Mouse (Mus musculus): ENCODE data around the gene Bri3bp.

The Bri3bp gene

DNA sequence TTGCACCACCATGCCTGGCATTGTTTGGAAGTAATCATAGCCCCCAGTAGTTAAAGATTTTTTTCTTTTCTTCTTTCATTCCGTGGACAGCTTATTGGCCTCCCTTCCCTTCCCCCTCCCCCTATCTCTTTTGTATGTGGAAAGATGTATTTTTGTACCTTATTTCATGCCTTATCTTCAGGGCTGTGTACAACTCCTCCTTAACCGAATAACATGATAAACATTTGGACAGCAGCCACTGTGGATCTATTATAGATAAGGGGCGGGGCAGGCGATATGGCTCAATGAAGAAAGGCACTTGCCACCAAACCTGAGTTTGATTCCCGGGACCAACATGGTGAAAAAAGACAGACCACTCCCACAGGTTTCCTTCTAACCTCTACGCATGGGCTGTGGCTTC lies 16.2 kb downstream of the Bri3bp start:
- DNase-seq, result no peak

DNA sequence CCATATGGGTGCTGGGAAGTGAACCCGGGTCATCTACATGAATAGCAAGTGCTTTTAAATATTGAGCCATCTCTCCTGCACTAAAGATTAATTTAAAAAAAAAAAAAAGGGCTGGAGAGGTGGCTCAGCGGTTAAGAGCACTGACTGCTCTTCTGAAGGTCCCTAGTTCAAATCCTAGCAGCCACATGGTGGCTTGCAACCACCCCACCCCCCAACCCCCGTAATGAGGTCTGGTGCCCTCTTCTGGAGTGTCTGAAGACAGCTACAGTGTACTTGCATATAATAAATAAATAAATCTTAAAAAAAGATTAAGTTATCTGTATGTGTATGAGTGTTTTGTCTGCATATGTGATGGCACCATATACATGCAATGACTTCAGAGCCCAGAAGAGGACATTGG lies 19.2 kb downstream of the Bri3bp start:
- no peak for DNase-seq

DNA sequence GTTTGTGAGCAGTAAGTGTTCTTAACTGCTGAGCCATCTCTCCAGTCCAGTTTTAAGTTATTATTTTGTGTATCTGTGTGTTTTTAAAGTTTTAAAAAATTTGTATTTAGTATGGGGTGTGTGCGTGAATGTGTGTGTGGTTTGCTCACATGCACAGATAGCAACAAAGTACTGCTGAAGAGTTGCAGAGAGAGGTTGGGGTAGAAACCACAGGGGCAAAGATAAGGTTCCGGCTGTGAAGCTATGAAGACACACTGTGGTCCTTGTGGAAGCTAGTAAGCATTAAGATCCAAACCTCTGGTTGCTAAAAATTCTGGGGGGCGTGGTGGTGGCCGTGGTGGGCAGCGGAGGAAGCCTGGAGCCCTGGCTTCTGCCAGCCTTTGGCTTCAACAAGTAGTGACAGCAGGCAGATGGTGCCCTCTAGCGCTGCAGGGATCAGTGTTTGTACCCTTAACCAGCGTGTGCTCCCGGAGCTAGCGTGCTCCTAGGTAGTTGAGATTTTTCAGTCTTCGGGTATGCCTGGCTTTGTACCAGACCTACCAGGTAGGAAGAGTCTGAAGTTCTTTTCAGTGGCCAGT lies 20.6 kb downstream of the Bri3bp start:
- peak; percentile 51 for DNase-seq

DNA sequence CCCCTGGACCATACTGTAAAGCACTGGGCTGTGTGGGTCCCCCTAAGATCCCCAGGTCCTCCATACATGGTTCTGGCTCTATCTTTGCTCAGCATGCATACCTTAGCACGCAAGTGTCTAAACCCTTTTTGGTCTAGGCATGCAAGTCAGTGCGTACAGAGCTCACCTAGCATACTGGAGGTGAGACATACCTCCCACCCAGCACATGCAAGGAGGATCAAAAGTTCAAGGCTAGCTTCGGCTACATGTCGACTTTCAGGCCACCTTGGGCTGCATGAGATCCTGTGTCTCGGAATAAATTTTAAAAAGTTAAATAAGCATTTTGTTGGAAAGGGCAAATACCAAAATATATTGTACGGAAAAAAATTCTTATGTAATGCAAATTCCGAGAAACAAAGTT lies 23.8 kb downstream of the Bri3bp start:
- no peak for DNase-seq

DNA sequence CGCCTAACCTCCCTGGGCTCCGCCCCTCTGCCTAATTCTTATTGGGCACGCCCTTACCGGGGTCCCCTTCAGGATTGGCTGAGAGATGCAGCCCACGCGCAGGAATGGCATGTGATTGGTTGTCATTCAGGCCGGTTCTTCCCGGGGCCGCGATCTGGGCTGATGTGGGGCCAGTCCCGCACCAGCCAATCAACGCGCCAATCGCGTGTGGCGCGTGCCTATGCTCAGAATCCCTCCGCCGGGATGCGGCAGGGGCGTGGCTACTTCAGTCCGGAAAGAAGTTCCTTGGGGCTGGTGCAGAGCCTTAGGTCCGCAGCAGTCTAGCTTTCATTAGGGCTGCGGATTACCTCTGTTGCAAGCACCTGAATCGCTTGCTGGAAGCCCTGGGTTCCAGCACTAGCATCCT lies 24.3 kb downstream of the Bri3bp start:
- DNase-seq, result peak; percentile 94

DNA sequence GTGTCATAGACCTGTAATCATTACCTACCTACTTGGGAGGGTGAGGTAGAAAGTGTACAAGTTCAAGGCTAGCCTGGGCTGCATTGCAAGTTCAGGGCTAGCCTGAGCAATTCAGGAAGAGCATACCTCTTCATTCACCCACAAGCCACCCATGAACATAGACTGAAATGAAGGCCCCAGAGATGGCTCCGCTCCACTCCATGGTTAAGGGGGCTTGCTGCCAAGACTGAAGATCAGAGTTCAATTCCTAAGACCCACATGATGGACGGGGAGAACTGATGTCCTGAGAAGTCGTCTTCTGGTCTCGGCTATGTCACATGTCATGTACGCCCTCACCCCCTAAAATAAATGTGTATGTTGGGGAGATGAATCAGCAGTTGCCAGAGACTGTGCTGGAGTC lies 25.1 kb downstream of the Bri3bp start:
- DNase-seq, result no peak

DNA sequence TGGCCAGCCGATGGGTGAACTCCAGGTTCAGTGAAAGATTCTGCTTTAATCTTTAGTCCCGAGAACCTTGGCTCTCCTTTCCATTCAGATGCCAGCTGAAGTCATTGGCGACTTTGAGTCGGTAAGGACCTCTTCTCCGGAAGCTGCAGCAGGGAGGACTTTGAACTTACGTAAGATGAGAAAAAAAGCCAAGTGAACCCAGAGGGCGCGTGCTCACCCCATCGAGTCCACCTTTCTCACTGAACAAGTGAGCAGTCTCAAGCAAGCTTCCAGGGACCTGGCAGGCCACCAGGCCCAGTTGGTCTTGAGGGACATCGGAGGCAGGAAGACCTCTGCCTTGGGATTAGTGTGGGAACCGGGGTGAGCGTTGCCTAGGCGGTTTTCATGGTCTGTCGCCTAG lies 25.9 kb downstream of the Bri3bp start:
- DNase-seq, result no peak

DNA sequence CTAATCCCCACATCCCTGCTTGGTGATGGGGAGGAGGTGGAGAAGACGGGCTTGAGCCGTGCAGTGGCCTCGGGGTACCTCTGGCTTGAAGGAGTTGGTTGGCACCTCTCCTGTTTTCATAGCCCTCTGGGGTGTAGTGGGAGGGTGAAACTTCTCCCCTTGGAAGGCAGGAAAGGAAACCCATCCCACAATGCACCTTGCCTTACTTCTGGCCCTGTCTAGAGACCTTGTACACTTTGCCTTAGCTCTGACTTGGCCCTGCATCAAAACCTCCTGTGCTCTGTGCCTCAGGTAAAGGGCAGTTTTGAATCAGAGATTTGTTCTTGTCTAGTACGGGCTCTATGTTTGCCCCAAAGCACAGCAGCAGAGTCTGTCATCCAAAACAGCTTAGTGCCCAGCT lies 29.3 kb downstream of the Bri3bp start:
- no peak for DNase-seq

DNA sequence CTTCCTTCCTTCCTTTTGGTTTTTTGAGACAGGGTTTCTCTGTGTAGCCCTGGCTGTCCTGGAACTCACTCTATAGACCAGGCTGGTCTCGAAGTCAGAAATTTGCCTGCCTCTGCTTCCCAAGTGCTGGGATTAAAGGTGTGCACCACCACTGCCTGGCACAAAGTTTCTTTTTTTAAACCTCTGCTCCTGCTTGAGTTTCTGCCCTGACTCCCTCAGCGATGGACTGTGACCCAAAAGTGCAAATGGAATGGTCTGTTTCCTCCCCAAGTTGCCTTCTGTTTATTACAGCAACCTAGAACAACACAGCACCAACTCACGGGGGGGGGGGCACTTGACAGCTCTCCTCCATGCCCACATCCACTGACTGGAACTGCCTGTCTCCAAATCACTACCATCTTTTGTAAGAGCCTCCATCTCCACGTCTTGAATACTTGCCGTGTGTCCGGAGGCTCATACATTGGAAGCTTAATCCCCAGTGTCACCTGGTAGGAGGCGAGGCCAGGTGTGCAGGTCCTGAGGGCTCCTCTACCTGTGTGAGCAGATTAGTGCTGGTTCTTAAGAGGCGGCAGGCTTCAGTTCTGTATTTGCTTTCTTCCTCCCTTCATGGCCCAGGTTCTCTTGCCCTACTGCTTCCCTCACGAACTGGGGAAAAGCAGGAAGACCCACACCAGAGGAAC lies 31.6 kb downstream of the Bri3bp start:
- no peak for DNase-seq

DNA sequence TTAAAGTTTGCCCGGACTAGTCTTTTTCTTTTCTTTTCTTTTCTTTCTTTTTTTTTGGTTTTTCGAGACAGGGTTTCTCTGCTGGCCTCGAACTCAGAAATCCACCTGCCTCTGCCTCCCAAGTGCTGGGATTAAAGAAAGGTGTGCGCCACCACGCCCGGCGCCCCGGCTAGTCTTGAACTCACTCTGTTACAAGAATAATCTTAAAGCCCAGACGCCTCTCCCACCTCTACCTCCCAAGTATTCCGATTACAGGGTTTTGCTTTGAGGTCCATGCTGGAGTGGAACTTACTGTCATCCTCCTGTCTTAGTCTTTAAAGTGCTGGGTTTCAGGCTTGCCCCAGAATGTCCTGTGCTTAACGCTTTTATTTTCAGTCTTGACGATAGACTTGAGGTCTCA lies 33.7 kb downstream of the Bri3bp start:
- DNase-seq, result no peak

DNA sequence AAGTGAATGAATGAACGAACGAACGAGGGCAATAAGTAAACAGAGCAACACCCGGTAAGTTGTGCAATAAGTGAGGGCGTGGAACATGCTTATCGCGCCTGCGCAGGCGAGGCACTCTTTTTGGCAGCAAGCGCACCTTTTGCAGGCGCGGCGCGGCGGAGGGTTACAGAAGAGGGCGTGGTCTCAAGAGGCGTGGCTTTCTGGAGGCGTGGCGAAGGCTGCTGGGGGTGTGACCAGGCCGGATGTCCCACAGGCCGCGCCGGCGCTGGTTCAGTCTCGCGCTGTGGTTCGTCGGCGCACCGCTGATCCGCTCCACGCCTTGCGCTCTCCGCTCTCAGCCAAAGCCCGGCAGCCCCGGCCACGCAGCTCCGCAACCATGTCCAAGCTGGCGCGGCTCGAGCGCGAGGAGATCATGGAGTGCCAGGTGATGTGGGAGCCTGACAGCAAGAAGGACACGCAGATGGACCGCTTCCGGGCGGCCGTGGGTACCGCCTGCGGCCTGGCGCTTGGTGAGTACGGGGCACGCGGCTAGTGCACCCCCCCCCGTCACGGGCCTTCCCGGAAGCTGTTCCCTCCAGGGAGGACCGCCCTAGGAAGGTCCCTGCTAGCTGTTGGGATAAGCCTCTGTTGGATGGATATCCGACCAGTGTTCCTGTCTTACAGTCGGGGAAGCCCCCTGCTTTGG lies 34.4 kb downstream of the Bri3bp start, which contains the start of gene Aacs:
Gene Aacs, plus strand, starts transcription at position 214 of the 685 bp plus-strand sequence.
- DNase-seq, result peak; percentile 98

DNA sequence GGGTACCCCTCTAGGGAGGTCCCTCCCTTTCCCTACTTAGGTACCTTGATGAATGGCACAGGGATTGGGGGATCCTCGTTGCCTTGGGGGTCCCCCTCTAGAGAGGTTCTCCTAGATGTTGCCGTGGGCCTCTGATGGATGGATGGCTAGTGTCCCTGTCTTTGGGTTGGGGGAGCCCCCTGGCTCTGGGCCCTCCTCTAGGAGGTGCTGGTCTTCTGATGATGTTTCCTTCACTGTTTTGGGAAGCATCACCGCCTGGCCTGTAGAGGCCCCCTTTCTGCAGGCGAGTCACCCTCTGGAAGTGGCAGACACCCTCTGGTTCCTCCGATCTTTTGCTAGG lies 34.9 kb downstream of the Bri3bp start:
- peak; percentile 50 for DNase-seq

DNA sequence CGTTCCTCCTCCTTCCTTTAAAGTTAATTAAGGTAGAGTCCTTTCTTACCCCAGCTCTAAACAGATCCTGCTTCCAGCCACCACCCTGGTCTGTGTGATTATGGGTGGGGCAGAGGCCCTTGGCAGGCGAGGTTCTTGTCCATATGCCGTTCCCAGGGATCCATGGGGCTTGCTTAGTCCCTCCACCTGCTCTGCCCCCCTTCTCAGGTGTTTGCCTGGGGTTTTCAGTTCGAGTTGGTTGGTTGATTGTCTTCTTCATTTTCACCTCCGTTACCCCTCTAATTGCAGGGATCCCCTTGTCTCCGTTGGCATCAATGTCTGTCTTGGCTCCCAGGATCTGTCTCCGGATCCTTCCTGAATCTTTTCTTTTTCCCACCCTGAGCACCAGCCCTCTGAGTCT lies 35.4 kb downstream of the Bri3bp start:
- peak; percentile 52 for DNase-seq

DNA sequence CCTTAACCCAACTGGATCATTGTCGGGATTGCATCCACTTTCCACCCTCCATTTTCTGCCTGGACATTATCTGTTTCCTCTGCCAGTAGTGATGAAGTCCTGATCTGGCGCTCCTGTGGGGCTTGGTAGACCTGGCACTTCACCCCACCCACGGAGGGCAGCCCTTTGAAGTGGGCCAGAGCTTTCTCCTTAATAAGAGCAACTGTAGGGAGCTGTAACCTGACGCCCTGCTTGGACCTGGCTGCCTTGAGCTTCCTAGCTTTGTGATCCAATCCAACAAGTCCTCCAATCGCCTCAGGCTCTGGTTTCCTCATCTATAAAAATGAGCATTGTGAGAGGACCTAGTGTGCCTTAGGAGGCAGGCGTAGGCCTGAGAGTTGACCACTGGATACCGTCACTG lies 36.2 kb downstream of the Bri3bp start:
- no peak for DNase-seq

DNA sequence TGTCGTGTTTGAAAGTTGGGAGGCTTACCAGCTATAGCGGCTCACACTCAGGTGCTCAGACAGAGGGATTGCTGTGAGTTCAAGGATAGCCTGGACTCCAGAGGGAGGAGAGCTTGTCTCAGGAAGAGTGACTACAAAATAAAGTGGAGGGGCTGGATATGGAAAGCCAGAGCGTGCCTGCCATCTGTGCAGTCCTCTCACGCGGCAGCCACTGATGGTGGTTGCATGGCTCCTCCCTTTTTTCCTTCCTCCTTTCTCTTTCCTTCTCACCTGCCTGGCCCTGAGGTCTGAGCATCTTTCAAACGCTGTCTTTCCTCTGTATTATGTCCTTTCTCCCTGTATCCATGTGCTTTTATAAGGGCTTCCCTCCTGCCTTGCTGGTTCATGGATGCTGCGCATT lies 36.7 kb downstream of the Bri3bp start:
- no peak for DNase-seq

DNA sequence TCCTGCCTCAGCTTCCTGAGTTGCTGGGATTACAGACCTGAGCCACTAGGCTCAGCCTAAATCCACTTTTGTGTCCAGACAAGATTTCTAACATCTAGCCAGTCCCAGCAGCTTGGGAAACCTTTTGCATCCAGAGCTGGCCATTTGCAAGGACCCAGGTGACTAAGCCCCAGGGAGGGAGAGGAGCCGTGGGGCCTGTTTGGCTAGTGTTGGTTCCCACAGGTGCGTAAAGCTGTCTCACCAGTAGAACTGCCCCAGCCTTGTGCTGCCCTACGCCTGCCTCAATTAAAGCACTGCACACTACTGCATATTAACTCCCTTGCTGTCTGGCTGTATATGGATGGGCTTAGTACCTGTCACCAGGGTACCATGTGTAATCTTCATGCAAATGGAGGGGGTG lies 38.0 kb downstream of the Bri3bp start:
- DNase-seq, result no peak

DNA sequence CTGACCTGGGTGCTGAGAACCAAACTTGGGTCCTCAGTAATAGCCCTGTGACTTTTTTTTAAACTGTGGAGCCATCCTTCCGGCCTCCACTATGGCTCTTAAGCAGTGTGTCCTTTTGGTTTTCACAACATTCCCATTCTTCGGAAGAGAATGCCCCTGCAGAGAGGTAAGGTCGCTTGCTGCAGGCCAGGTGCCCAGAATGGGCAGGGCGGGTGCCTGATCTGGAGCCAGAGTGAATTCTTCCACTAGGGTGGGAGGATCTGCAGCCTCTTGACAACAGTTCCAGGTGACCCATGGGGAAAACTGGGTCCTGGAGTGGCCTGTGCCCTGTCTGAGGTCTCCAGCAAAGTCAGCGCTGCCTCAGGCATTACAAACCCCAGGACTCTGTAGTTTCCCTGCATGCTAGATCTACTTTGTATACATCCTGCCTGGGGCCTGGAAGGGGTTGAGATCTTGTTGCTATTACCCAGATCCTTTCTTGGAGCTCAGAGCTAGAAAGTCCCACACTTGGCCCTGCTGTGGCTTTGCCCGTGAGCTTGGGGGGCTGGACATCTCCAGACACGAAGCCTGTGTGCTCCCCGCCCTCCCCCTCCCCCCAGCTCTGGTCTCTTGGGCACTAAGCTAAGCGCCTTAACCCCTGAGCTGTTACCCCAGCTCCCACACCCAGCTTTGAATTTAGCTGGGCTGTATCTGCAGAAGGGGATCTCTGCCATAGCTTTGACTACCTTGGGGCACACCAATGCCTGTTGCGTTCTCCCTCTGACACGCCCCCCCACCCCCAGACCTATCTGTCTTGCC lies 39.3 kb downstream of the Bri3bp start:
- no peak for DNase-seq

DNA sequence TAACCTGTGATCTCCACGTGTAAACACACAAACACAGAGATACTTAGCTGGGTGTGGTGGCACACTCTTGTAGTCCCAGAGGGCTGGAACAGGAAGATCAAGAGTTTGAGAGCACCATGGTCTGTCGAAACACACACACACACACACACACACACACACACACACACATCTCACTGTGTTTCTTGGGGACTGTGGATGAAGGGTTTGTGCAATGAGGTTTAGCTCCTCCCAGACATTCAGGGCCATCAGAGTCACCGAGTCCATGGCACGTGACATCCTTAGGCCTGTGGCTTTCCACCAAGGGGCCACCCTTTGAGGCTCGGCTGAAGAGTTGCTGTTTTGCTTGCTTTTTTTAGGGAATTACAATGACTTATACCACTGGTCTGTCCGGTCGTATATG lies 41.1 kb downstream of the Bri3bp start:
- no peak for DNase-seq

DNA sequence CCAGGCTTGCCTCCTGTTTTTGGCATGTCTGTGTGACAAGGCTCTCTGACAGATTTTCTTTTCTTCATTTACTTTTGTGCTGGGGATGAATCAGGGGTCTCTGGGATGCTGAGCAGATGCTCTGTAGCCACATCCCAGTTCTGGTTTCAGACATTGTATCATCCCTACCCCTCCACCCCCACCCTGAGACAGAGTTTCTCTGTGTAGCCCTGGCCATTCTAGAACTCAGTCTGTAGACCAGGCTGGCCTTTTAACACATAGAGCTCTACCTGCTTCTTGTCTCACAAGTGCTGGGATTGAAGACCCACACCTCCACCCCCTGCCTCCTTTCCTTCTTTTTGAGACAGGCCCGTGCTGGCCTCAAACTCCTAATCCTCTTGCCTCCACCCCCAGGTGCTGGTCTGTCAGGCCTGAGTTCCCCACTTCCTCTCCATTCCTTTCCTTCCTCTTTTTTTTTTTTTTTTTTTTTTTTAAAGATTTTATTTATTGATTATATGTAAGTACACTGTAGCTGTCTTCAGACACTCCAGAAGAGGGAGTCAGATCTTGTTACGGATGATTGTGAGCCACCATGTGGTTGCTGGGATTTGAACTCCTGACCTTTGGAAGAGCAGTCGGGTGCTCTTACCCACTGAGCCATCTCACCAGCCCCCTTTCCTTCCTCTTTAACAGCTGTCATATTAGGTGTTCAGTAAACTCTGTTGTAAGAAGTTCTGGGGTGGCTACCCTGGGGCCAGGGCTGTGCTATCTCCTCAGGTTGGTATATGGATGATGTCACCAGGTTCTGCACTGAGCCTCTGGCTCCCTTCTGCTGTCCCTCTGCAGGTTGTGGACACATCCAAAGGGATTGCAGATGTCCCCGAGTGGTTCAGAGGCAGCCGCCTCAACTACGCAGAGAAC lies 42.6 kb downstream of the Bri3bp start:
- no peak for DNase-seq

DNA sequence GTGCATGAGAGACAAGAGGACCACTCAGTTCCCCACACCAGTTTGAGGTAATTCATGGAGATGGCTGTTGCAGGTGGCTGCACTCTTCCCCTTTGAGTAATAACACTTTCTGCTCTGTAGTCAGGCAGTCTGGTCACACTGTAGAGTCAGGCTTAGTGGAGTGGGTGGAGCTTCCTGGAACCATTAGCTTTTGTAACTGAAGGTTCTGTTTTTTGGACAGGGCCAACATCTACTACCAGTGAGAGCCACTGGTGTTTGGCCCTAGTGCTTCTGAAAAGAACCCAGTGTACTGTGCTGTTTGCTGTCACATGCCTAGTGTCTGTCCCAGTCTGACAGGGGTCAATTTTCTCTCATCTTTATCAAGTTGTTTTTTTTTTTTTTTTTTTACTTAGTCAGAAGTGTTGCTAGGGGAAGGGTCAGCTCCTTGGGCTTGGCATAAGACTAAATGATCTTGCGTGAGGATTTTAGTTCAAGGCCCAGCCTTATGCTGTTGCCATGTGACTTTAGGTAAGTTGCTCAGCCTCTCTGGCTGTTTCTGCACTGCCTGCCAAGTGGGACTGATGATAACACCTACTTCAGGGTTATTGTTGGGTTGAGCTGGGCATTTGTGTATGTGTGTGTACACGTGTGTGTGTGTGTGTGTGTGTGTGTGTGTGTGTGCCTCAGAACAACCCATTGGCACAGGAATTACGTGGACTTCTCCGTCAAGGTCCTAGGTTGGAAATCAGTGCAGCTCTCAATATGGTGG lies 43.8 kb downstream of the Bri3bp start:
- DNase-seq, result no peak

DNA sequence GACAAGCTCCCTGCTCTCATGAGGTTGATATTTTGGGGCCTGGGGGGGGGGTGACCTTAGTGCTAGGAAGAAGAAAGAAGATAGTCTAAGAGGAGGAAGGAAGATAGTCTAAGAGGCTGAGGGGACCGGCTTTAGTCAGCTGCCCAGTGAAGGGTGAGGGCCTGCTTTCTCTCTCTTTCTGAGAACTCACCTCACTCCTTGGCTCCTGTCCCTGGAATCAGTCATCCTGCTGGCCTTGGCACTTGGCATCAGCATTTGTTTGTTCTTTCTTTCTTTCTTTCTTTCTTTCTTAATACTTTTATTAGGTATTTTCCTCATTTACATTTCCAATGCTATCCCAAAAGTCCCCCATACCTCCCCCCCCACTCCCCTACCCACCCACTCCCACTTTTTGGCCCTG lies 44.7 kb downstream of the Bri3bp start:
- no peak for DNase-seq

Measured in cerebellum, adult 8-10 months (tissue).